Mouse (Mus musculus): Measurements from ENCODE around the gene Trim62. TPM values are rescaled to one million over a fixed set of nuclear protein-coding genes. Genes with fewer than 3 reads are reported as not detected.

Gene Trim62
- total RNA-seq, 2 experiments from 2014 or later, result 13.0 to 14.2 TPM

- Histone ChIP-seq H3K4me3 (no peak overlapping the region), H3K27ac (no peak overlapping the region)
- no peak for TF ChIP-seq CTCF (conservative IDR thresholded peaks at IDR 0.05)
- no peak for DNase-seq (ENCODE audit: low spot score in 2 of 2)
Measured at GRCm38 (mm10) chr4:128958849-128959248, 75.5 kb downstream of the Trim62 start.

DNA sequence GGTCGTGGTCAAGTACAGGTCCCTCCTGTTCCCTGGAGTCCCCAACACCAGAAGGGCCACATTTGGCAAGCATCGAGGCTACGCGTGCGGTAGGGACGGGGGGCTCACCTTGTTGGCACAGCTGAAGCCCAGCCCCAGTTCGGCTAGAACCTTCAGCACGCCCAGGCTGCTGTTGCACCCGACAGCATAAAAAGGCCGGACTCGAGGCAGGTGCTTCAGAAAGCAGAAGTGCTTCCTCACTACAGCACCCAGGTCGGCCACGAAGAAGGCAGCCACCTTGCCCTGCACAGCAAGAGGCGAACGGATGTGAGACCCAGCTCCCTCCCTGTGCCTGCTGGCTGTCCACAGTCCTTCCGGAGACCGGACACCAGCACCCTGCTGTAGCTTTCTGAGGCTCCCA is 76.3 kb downstream of the Trim62 start:
- Histone ChIP-seq H3K4me3 (no peak overlapping the region), H3K27ac (no peak overlapping the region)
- TF ChIP-seq CTCF (conservative IDR thresholded peaks at IDR 0.05), result no peak
- DNase-seq (ENCODE audit: low spot score in 2 of 2), result no peak

Other genes starting within 250 kb of the Trim62 start
- gene Phc2, start 228.9 kb upstream of the Trim62 start, total RNA-seq (2021), result 10 to 100 TPM; 85.4 to 91.3 TPM
- gene A3galt2, start 128.2 kb upstream of the Trim62 start, total RNA-seq (2021), result under 1 TPM; 0.20 to 0.26 TPM
- 10 to 100 TPM; 25.8 to 26.8 TPM for gene Zfp362, start 77.5 kb upstream of the Trim62 start, total RNA-seq (2021)
- 10 to 100 TPM; 35.2 to 39.9 TPM for gene Azin2, start 78.9 kb downstream of the Trim62 start, total RNA-seq (2021)
- 10 to 100 TPM; 26.1 to 29.1 TPM for gene Ak2, start 108.4 kb downstream of the Trim62 start, total RNA-seq (2021)
- gene Rnf19b, start 174.7 kb downstream of the Trim62 start, total RNA-seq (2021), result 10 to 100 TPM; 41.0 to 42.4 TPM
- not detected for gene Tmem54, start 222.0 kb downstream of the Trim62 start, total RNA-seq (2021)
- 1,000 to 10,000 TPM; 2,418 to 2,601 TPM for gene Hpca, start 238.5 kb downstream of the Trim62 start, total RNA-seq (2021)

Data from layer of hippocampus, adult 2 months (tissue).